Mouse (Mus musculus) myocyte (in vitro differentiated cells): ENCODE results near the gene Camk2b.

ENCODE experiments used
- MAX ChIP-seq: IDR thresholded peaks from one replicate; pipeline ENCODE4 v1.6.1; 2011; ENCODE audit warnings: low read depth, mild to moderate bottlenecking, control low read depth
- MYOG ChIP-seq, 3 experiments: IDR thresholded peaks; one replicate each; pipeline ENCODE4 v1.6.1; 2011; ENCODE audit warnings: control low read depth in 2 of 3, low read depth in 2 of 3, mild to moderate bottlenecking in 2 of 3; ENCODE audit not compliant: insufficient read length in 2 of 3, control insufficient read depth in 1 of 3, insufficient read depth in 1 of 3
- POLR2A ChIP-seq: IDR thresholded peaks from one replicate; pipeline ENCODE4 v1.6.1; 2011; ENCODE audit warnings: low read depth, mild to moderate bottlenecking, control low read depth, moderate library complexity; ENCODE audit not compliant: insufficient read length
- POLR2AphosphoS2 ChIP-seq: IDR thresholded peaks from one replicate; pipeline ENCODE4 v1.6.1; 2011; ENCODE audit warnings: low read depth, control low read depth; ENCODE audit not compliant: insufficient read length
- TCF12 ChIP-seq: IDR thresholded peaks from one replicate; pipeline ENCODE4 v1.6.1; 2011; ENCODE audit warnings: mild to moderate bottlenecking, control low read depth; ENCODE audit not compliant: poor library complexity, insufficient read depth, severe bottlenecking
- TCF3 ChIP-seq: IDR thresholded peaks from one replicate; pipeline ENCODE4 v1.6.1; 2011; ENCODE audit warnings: low read depth, control low read depth; ENCODE audit not compliant: insufficient read length

GRCm38 (mm10) chr11:6086991-6087390 lies 20.8 kb upstream of the Camk2b start:
- TF ChIP-seq POLR2A (no peak), TCF12 (no peak), MAX (no peak), POLR2AphosphoS2 (no peak), TCF3 (no peak), MYOG (IDR thresholded peaks at IDR 0.05; ENCODE audit: control insufficient read depth in 1 of 3, insufficient read depth in 1 of 3, insufficient read length in 2 of 3, low read depth in 2 of 3) (no peak)
